Mouse (Mus musculus) urinary bladder, postnatal 25 days (tissue): ENCODE results near the gene Cpne1.
"Not testable (repeated sequence)": the region's sequence is repeated elsewhere in the genome, so short reads cannot be mapped to it uniquely, and the experiment has no call there.

Experiments
- DNase-seq: peaks from one replicate; pipeline ENCODE4 v3.0.0; 2022; ENCODE audit warnings: low spot score

Gene Cpne1

GRCm38 (mm10) chr2:156111358-156112079 is at the start of gene Cpne1, which contains the start of gene Rbm12:
Gene Cpne1 (minus strand): TSS chr2:156111965.
Gene Rbm12 (minus strand): TSS chr2:156111978.
- peak; percentile 93 for DNase-seq

- DNase-seq = no peak
Measured at GRCm38 (mm10) chr2:156151538-156151937, 39.8 kb upstream of the Cpne1 start.

GRCm38 (mm10) chr2:156147316-156147915 is 35.7 kb upstream of the Cpne1 start:
- DNase-seq = no peak

GRCm38 (mm10) chr2:156146272-156146989 is 34.7 kb upstream of the Cpne1 start:
- DNase-seq = no peak

- DNase-seq = no peak
Measured at GRCm38 (mm10) chr2:156145486-156146130, 33.8 kb upstream of the Cpne1 start.

GRCm38 (mm10) chr2:156143953-156144724 is 32.4 kb upstream of the Cpne1 start, which contains the start of the genes Romo1 and Nfs1:
Gene Romo1 (plus strand): TSS chr2:156144039.
Gene Nfs1 (minus strand): TSS chr2:156144186.
- peak; percentile 85 for DNase-seq

- DNase-seq = no peak
Measured at GRCm38 (mm10) chr2:156143367-156143766, 31.6 kb upstream of the Cpne1 start.

GRCm38 (mm10) chr2:156142820-156143219 is 31.1 kb upstream of the Cpne1 start:
- no peak for DNase-seq

- DNase-seq = no peak
Measured at GRCm38 (mm10) chr2:156135695-156136094, 23.9 kb upstream of the Cpne1 start.

GRCm38 (mm10) chr2:156134161-156134560 is 22.4 kb upstream of the Cpne1 start:
- no peak for DNase-seq

- DNase-seq = no peak
Measured at GRCm38 (mm10) chr2:156126992-156127391, 15.2 kb upstream of the Cpne1 start, which contains the start of gene Gm28036. Gene Gm28036 (minus strand): TSS chr2:156127092.

GRCm38 (mm10) chr2:156123731-156124130 is 12.0 kb upstream of the Cpne1 start:
- DNase-seq = no peak

GRCm38 (mm10) chr2:156119566-156119965 is 7.8 kb upstream of the Cpne1 start:
- no peak for DNase-seq

- not testable (repeated sequence) for DNase-seq
Measured at GRCm38 (mm10) chr2:156112080-156112423, 287 bp upstream of the Cpne1 start.

GRCm38 (mm10) chr2:156110627-156111357 is 973 bp downstream of the Cpne1 start:
- DNase-seq = no peak

- no peak for DNase-seq
Measured at GRCm38 (mm10) chr2:156091926-156092325, 19.8 kb downstream of the Cpne1 start.

GRCm38 (mm10) chr2:156089799-156090198 is 22.0 kb downstream of the Cpne1 start:
- DNase-seq = no peak

- no peak for DNase-seq
Measured at GRCm38 (mm10) chr2:156087391-156088110, 24.2 kb downstream of the Cpne1 start.

GRCm38 (mm10) chr2:156084541-156084940 is 27.2 kb downstream of the Cpne1 start:
- no peak for DNase-seq

- no peak for DNase-seq
Measured at GRCm38 (mm10) chr2:156080391-156080790, 31.4 kb downstream of the Cpne1 start.
